Mouse (Mus musculus) gastrocnemius, postnatal 14 days (tissue): ENCODE data around the gene Edn3. TPM values are rescaled to one million over a fixed set of nuclear protein-coding genes. Genes with fewer than 3 reads are reported as not detected.

Experiments
- DNase-seq: peaks from one replicate; pipeline ENCODE4 v3.0.0; 2021; ENCODE audit warnings: mixed read lengths
- intact Hi-C: fragments of 180-260 bp; cut with DNase I; formaldehyde crosslinking; loops from one replicate; pipeline ENCODE4 v1.15.1; 2025; ENCODE audit warnings: low total_unique reads
- long read RNA-seq, 2 experiments: library from polyadenylated mRNA; stranded (forward); transcript quantifications; one replicate each; pipeline ENCODE4 v2.0.0; 2021
- total RNA-seq, 2 experiments: library from RNA; stranded (reverse); gene quantifications; 2 replicates each; pipeline ENCODE4 v1.2.3; 2021

The Edn3 gene
- total RNA-seq, result 1 to 10 TPM; 2.3 to 3.8 TPM
- long read RNA-seq, experiment 1, partial matches to known transcripts, result 0 of 5 reads
- long read RNA-seq, experiment 1, other reads (novel, unspliced or antisense), result 2 of 5 reads
- long read RNA-seq, experiment 2, partial matches to known transcripts, result 0 of 2 reads
- long read RNA-seq, experiment 2, other reads (novel, unspliced or antisense), result 0 of 2 reads

DNA sequence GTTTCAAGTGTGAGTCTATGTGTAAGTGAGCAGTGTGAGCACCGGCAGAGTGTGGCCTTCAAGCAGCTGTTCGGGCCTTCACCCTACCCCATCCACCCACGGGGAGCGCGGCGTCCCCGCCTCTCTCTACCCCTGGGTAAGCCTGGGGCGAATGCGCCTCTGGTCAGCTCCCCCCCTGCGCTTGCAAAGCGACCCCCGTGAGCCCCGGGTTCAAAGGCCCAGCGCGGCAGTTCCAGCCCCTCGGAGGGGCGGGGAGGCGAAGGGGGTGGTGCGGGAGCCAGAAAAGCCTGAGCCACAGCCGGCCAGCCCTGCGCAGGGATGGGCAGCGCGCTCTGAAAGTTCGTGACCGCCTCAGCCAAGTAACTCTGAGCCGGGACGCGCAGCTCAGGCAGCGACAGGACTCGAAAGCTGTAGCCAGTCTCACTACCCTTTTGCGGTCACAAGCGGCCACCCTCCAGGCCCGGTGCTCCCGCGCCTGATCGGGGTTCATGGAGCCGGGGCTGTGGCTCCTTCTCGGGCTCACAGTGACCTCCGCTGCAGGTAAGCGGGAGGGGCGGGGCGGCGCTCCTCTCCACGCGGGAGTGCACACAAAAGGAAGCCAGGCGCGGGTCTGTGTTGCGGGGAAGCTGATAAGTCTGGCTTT is at the start of gene Edn3:
Gene Edn3, plus strand, starts transcription at position 141 of the 643 bp plus-strand sequence.
- DNase-seq, result peak; percentile 37

DNA sequence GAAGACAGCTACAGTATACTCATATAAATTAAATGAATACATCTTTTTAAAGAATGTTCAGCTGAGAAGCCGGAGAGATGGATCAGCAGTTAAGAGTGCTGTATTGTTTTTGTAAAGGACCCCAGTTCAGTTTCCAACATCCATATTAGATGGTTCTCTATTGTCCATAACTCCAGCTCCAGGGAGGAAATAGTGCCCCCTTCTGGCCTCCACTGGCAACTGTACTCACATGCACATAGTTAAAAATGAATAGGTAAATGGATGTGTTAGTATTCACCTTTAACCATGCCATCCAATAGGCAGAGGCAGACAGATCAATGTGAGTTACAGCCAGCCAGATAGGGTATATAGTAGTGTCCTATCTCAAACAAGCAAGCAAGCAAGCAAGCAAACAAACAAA is 48.4 kb upstream of the Edn3 start:
- intact Hi-C loops, result no loop called here
- DNase-seq, result no peak

More for the DNA sequence above, at the start of gene Edn3:
- intact Hi-C loops, result no loop called here

DNA sequence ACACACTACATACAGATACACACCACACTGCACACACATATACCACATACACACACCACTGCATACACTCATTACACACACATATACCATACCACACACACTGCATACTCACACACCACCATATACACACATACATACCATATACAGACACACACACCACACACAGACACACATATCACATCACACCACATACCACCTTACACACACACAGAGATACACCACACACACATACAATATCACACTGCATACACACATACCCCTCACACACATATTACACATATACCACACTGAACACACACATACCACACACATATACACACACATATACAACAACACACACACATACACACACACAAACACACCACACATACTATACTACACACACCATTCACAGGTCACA is 44.5 kb upstream of the Edn3 start:
- no peak for DNase-seq
- intact Hi-C loops, result no loop called here

DNA sequence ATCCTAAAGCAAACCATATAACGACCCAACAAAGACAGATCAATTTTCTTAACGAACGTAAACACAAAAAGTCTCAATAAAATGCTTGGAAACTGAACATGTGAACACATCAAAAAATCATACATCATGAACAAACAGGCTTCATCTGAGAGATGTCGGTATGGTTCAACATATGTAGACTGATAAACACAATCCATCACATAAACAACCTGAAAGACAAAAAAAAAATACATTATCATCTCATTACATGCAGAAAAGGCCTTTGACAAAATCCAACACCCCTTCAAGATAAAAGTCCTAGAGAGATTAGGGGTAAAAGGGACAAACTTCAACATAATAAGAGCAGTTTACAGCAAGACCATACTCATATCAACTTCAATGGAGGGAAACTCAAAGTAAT is 42.6 kb upstream of the Edn3 start:
- DNase-seq, result no peak
- intact Hi-C loops, result no loop called here

DNA sequence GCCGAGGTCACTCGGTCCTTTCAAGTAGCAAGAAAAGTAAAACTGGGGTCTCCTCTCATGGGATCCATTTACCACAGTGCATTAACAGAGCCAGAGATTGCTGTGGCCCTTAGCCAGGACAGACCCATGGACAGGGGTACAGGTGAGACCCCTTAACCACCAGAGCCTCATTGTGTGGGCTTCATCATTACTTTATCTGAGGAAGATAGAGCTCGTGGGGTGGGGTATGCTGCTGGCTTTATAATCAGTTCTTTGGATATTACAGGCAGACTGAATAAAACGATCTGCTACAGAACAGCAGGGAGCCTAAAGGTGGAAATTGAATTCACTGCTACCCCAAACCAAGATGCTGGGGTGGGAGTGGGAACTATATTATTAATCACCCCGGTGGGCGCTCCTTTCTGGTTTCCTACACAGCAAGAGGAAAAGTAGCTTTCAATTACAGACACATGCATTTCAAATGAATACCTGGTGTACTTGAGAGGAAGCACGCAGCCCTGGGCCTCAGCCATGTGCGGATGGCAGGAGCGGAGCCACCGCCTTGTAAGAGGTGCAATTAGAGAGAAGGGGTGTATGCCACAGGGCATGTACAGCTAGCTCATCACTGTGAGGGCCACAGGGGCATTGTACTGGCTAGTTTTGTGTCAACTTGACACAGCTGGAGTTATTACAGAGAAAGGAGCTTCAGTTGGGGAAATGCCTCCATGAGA is 33.1 kb upstream of the Edn3 start:
- intact Hi-C loops, result no loop called here
- DNase-seq, result no peak

DNA sequence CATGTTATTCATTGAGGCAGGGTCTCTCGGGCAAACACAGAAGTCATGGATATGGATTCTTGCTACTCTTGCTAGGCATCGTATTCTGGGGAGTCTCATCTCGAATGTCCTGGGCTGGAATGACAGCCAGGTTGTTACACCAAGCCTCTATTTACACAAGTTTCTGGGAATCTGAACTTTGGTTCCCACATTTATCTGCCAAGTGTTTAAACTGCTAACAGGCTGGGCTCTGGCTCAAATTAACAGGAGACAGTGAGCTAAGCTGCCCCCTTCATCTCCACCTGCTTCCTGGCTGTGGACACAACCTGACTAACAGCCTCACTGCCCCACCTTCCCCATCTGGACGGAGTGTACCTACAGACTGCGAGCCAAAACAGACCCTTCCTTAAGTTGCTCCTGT is 28.5 kb upstream of the Edn3 start:
- intact Hi-C loops, result no loop called here
- DNase-seq, result no peak

DNA sequence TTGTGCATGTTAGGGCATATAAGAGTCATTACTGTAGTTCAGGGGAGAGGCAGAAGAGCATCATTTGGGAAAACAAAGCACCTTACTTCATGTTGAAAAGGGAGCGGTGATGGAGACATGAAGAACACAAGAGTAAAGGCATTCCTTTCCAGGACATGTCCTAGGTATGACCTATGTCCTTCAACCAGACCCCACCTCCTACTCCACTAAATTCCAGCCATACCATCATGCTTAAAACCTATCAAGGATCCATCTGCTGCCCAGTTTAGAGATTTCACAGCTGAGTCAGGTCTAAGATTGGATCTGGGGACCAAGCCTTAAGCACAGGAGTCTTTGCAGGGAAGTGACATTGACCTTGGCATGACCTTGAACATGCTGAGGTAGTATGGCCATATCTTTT is 25.1 kb upstream of the Edn3 start:
- DNase-seq, result no peak
- intact Hi-C loops, result no loop called here

DNA sequence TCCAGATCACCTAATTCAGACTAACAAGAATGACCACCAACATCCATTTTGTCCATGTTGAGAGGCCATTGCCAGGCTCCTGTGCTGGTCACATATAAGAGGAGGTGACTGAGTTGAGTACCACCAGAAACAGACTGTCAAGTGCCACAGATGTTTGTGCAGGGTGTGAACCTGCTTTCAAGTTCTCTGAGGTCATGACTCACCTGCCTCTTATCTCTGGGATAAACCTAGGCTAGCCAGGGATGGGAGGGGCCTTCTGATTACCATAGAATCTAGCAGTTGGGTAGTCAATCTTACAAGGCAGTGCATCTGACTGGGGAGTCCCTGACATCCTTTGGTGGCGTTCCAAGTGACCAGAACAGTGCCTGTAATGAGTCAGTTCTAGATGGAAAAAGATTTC is 13.2 kb upstream of the Edn3 start:
- intact Hi-C loops, result no loop called here
- no peak for DNase-seq

DNA sequence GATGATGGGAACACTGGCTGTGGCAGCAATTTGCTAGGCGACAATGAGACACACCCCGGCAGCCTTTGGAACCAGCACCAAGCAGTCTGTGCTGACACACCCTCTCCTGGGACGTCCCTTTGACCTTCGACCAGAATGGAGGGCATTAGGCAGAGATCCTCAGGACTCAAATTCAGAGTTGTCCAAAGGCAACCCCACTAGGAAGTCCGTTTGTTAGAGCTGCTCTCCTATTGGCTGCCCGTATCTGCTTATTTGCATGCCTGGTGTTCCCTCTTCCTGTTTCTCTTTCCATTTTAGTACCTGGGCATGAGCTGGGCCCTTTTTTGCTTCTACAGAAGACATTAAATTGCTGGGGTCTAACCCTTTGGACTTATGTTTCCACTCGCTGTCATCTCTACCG is 12.0 kb upstream of the Edn3 start:
- no peak for DNase-seq
- intact Hi-C loops, result no loop called here

DNA sequence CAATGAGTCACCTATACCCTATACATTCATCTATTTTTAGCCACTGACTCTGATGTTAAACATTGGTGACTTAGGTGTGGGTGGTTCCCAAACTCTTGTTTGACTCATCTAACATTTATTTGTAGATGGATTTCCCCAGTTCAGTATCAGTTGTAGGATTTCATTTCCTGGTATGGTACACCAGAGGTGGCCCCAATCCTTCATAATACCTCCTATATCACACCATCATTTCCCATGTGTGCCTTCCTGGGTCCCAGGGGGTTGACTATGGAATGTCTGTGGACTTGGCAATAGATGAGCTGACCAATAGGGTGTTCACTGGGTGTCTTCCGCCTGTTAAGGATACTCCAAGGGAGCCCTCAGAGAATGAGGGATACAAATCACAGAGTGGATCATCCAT is 7.2 kb upstream of the Edn3 start:
- intact Hi-C loops, result no loop called here

DNA sequence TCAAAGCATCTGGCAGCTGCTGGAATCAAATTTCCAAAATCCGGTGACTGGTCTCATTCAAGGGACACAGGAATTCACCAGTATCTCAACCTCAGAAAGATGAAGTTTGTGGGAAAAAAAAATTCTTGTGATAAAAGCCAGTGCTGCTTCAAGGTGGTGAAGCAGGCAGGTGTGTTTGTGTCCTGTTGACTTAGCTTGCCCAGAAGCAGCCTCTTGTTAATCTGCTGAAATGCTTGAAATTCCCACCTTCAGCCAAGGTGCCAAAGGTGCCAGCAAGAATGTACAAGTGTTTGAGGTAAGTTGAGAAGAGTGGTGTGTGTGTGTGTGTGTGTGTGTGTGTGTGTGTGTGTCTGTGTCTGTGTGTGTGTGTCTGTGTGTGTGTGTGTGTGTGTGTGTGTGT is 6.2 kb upstream of the Edn3 start:
- intact Hi-C loops, result no loop called here

More for the DNA sequence above, 7.2 kb upstream of the Edn3 start:
- DNase-seq, result no peak

DNA sequence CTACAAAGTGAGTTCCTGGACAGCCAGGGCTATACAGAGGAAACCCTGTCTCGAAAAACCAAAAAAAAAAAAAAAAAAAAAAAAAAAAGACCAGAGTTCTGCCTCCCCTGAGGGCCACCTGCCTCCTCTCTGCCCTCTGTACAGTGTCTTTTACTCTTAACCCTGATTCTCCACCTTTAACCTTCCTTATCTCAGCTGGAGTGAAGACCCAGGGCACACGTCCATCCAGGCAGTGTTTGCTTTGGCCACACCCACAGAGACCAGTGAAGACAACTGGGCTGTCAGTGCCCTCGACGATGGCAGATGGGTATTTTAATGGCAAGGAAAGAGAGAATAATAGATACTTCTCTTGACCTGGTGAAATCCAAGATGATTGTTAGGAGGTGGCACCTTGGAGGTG is 1.2 kb upstream of the Edn3 start:
- intact Hi-C loops, result no loop called here
- no peak for DNase-seq

More for the DNA sequence above, 6.2 kb upstream of the Edn3 start:
- no peak for DNase-seq

DNA sequence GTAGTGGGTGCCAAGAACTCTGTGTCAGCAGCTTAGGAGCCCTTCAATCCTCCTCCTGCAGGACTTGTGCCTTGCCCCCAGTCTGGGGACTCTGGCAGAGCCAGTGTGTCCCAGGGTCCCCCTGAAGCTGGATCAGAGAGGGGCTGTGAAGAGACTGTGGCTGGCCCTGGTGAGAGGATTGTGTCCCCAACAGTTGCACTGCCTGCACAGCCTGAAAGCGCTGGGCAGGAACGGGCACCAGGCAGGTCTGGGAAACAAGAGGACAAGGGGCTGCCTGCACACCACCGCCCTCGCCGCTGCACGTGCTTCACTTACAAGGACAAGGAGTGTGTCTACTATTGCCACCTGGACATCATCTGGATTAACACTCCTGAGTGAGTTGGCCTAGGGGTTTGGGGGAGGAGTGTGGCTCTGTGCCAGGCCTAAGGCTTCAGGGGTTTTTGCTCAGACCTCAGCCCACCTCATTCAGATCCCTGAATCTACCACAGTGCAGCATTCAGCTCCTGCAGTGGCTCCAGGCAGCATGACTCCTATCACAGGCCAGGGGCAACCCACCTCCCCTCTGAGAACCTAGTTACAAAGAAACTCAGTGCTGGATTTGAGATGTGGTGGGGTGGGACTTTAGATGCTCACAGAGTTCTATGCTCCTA is 1.2 kb downstream of the Edn3 start:
- DNase-seq, result no peak

DNA sequence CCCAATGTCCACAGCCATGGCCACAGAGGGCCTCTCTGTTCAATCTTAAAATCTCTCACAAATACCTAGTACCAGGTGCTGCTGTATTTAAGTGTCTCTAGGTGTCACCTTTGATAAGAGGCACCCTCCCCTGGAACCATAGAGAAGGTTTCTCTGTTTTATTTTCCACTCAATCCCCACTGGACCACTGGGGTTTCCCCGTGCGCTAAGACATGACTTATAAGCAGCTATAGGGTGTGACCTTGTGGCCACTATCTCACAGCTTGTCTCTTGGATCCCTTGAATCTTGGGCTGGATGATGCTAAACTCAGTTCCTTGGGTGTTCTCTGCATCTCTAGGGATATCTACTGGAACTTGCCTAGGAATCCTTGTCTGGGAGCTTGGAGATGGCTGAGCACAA is 1.9 kb downstream of the Edn3 start:
- intact Hi-C loops, result no loop called here
- DNase-seq, result no peak

More for the DNA sequence above, 1.2 kb downstream of the Edn3 start:
- intact Hi-C loops, result no loop called here

DNA sequence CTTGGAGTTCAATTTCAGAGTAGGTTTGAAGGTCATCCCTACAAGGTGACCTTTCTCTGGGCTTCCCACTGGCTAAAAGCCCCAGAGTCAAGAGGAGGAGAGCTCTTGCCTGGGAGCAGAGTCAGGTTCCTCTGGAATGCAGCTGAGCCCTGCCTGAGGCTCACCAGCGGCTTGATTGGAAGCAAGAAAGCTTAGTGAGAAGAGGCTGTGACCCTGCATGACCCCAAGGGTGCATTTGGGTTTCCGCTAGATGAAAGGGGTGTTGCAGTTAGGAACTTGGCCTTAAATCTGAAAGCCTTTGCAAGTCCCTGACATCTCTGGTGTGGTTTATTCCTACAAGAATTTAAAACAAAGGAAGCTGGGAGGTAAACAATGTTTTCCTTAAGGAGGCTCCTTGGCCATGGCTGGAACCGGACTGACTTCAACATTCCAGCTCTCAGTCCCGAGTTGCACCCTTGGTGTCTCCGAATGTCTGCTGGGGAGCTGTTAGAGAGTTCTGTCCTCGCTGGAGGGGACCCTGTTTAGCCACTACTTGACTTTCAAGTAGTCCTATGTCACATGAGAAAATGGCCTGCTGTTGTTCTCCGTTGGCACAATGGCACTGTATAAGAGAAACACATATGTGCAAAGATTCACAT is 8.6 kb downstream of the Edn3 start:
- intact Hi-C loops, result no loop called here
- DNase-seq, result no peak

DNA sequence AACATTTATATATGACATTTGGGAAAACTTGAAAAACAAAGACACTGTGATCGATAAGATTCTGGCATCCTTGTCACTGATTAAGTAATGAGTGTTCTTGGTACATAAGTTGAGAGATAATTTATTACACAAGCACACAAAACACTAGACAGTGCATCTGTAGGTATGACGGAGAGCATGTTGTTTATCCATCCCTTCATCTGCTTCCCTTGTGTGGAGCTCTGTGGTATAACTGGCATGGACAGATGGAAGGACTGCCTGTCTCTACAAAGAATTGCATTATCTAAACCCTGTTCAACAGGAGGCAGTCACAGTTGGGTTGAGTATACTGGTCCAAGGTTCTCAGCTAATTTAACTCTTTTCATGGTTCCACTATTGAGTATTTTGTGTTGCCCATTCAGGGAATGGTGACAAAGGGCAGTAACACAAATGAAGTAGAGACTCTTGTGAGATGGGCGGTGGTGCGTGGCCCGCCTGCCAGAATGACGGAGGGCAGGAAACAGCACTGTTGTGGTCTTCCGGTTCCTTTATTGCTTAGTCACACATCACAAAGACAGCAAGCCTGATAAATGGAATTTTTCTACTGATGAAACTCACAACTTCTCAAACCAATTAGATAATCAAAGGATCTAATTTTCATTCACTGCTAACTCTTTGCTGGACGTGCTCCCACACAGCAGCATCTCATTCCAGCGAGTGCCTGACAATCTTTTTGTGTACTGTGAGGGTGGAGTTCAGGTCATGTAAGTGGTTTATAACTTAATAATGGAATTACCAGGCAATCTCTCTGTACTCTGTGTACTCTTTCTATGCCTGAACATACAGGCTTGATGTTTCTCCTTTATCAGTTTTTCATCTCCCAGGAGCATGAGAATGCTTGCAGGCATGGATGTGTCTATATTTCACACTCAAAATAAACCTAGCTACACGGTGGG is 14.0 kb downstream of the Edn3 start:
- no peak for DNase-seq
- intact Hi-C loops, result no loop called here

DNA sequence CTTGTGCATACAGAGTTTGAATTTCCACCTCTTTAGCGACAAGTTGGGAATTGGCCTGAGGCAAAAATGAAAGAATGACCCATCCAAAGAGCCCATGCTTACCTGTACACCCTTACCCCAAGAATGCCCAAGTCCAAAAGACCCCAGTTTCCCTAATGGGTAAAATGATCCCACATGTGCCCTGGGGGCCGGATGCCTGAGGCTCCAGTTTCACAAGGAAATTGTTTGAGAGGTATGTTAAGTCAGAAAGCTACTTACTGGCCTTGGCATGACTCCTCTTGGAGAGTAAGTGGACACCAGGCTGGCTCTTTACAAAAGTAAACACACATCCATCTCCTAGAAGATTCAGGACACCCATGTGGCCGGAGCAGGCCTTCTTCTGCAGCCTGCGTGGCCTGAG is 21.6 kb downstream of the Edn3 start:
- no peak for DNase-seq
- intact Hi-C loops, result no loop called here

DNA sequence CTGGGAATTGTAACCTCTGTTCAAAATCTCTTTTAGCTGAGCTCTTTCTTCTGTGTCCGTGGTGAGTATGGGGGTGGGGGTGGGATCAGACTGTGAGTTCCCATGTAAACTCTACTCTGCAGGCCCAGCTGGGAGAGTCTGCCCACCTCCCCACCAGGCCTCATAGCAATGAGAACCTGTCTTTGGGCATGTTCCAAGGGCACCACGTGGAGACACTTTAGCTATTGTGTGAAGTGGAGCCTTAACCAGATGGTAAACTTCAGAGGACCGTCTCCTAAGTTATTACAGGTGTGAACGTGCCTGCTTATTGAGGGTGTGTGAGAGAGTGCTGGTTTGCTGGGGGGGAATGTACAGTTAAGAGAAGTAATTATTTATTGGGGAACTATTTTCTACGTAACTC is 22.5 kb downstream of the Edn3 start:
- DNase-seq, result no peak
- intact Hi-C loops, result no loop called here

DNA sequence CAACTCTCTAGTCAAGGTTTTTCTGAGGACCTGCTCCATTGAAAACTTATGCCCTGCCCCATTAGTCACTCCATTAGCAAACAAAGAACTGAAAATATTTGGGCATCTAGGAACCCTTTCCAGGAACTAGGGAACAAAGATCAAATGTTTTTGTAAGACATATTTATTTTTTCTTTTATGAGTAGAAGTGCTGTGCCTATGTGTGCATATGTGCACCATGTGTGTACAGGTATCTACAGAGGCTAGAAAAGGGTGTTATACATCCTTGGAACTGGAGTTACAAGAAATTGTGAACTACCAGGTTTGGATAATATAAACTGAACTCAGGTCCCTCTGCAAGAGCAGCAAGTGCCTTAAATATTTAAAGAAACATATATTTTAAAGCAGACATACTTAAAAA is 28.4 kb downstream of the Edn3 start:
- intact Hi-C loops, result no loop called here
- no peak for DNase-seq
